Comparison of ENCODE assay signal across 8 mouse cellular contexts in genomic region chr3:110249891-110250838, GRCm38 (mm10). TPM values are rescaled to one million over a fixed set of nuclear protein-coding genes. Genes with fewer than 3 reads are reported as not detected.
DNase-seq lines count a peak whose midpoint lies in the region; ATAC-seq and TF ChIP-seq lines count a peak whose summit lies in the region.

No protein-coding gene starts in this region.

- in situ Hi-C loops in Patski (cut with MboI; ENCODE audit: low pct_unique_long_range_greater_than_20kb): loop anchor here (5.0 kb wide), 1 partner anchor 718 kb away; no protein-coding TSS in a partner anchor

- H3K27ac ChIP-seq in hindbrain, embryonic 13.5 days: peak overlapping the region; percentile 98

- POLR2A ChIA-PET in Patski (lab: Charles Lee): interaction anchor here (0.6 to 1.8 kb wide), 6 partner anchors 12 to 1270 kb away, joined by 3 to 6 read pairs (median 4); partner anchors contain the start of gene Ntng1

- H3K36me3 ChIP-seq in hindbrain, embryonic 13.5 days: peaks cover 21% of the 10 kb centered on the region

- DNase-seq in Patski (ENCODE audit: low read depth, low spot score): peak; percentile 37
- peak; percentile 90 for DNase-seq in cerebellum, postnatal 14 days
- peak; percentile 65 for DNase-seq in frontal cortex, postnatal 14 days (ENCODE audit: low spot score in 2 of 2)
- DNase-seq in layer of hippocampus, postnatal 25 days (ENCODE audit: extremely low spot score in 1 of 2, low spot score in 1 of 2): peak; percentile 64 to 84
- DNase-seq in lung, postnatal 14 days: peak; percentile 67
- peak; percentile 42 for DNase-seq in retina, adult 2 months (ENCODE audit: low read depth, low spot score)
- DNase-seq in thymus, postnatal 25 days: peak; percentile 55

- H3K27me3 ChIP-seq in Patski: no peaks in the 10 kb centered on the region
- H3K27me3 ChIP-seq in hindbrain, embryonic 13.5 days: no peaks in the 10 kb centered on the region

- TF ChIP-seq CTCF in Patski (IDR thresholded peaks at IDR 0.05): no peak

- CTCF ChIA-PET in Patski (lab: Charles Lee): interaction anchor here (0.8 to 4.2 kb wide), 7 partner anchors 11 to 713 kb away, joined by 3 to 24 read pairs (median 4); no protein-coding TSS in a partner anchor

- WGBS in hindbrain, embryonic 13.5 days: under 1% methylated on average over 89 of the region's 89 CpGs

- no peaks in the 10 kb centered on the region for H3K9me3 ChIP-seq in hindbrain, embryonic 13.5 days

- H3K4me3 ChIP-seq in hindbrain, embryonic 13.5 days: peak overlapping the region; percentile 93

- peak; percentile 82 for ATAC-seq in Patski
- peak; percentile 91 for ATAC-seq in hindbrain, embryonic 13.5 days (ENCODE audit: low FRiP score)

- H3K9ac ChIP-seq in hindbrain, embryonic 13.5 days: peak overlapping the region; percentile 98

- H3K4me2 ChIP-seq in hindbrain, embryonic 13.5 days: peak overlapping the region; percentile 75

- H3K4me1 ChIP-seq in hindbrain, embryonic 13.5 days (replicated peaks): peaks cover 21% of the 10 kb centered on the region

RNA-seq across cellular contexts. Expression of gene Prmt6, which starts 0.6 kb away (rescaled TPM):
- polyA plus RNA-seq in Patski (2021): 28.4 TPM
- 25.7 and 27.1 TPM in 2 replicates for polyA plus RNA-seq in hindbrain, embryonic 13.5 days (2015; fragmentation: Nextera tagmentation; extraction: Ambion mirVana)
- total RNA-seq in layer of hippocampus, postnatal 25 days (2021): 10 to 100 TPM; 17.2 to 18.4 TPM

Comparison
In these comparisons a context has a peak if more than half of its experiments do, and no peak if none do; other contexts are left out.
1. Peak in every context shown above with its lines: DNase-seq, ATAC-seq, H3K4me3 ChIP-seq and H3K27ac ChIP-seq.
2. DNase-seq: peak in every context shown above with its lines; median percentile 90 in cerebellum, postnatal 14 days; 74 in layer of hippocampus, postnatal 25 days; 67 in lung, postnatal 14 days; 65 in frontal cortex, postnatal 14 days; 55 in thymus, postnatal 25 days; 42 in retina, adult 2 months; 37 in Patski.